Mouse (Mus musculus) liver, adult 2 months (tissue): ENCODE results near the gene Ltbp1.
A peak's percentile ranks its signal among the peaks of the same experiment; 100 is the strongest.

Source experiments
- CTCF ChIP-seq: fragments of 200-500 bp; IDR thresholded peaks from 2 replicates; pipeline ENCODE4 v1.5.1; 2011; ENCODE audit warnings: low read depth, low read length, control low read depth
- POLR2A ChIP-seq: fragments of 200-500 bp; IDR thresholded peaks from 2 replicates; pipeline ENCODE4 v1.6.1; 2011; ENCODE audit warnings: low read length, control low read depth; ENCODE audit not compliant: insufficient read depth; ENCODE audit errors: extremely low read depth

GRCm38 (mm10) chr17:75406405-75406804 lies 401.0 kb downstream of the Ltbp1 start:
- peak; percentile 15; the same call in 1 of the 2 replicates for TF ChIP-seq CTCF
- TF ChIP-seq POLR2A: no peak
